Mouse (Mus musculus) hindbrain, embryonic 13.5 days (tissue): ENCODE data around the gene Oprm1. TPM values are rescaled to one million over a fixed set of nuclear protein-coding genes. Genes with fewer than 3 reads are reported as not detected.
"Not testable (repeated sequence)": the region's sequence is repeated elsewhere in the genome, so short reads cannot be mapped to it uniquely, and the experiment has no call there.

Experiments used
- ATAC-seq: fragments of 200-750 bp; cut with Nextera tagmentation; 2 replicates; pipeline ENCODE4 v1.8.0; 2017; ENCODE audit warnings: moderate TSS enrichment; ENCODE audit not compliant: low FRiP score
- H3K27ac ChIP-seq: fragments of 300-500 bp; sonication (generic); 2 replicates; pipeline ENCODE4 v1.5.1; 2015; ENCODE audit warnings: inconsistent platforms, mild to moderate bottlenecking, moderate library complexity
- H3K27me3 ChIP-seq: fragments of 300-500 bp; sonication (generic); 2 replicates; pipeline ENCODE4 v1.6.1; 2015; ENCODE audit warnings: mild to moderate bottlenecking, inconsistent platforms
- H3K36me3 ChIP-seq: fragments of 300-500 bp; sonication (generic); 2 replicates; pipeline ENCODE4 v1.6.1; 2015; ENCODE audit warnings: mild to moderate bottlenecking, inconsistent platforms
- H3K4me1 ChIP-seq: fragments of 300-500 bp; sonication (generic); replicated peaks from 2 replicates; pipeline ENCODE4 v1.6.1; 2015; ENCODE audit warnings: inconsistent platforms
- H3K4me2 ChIP-seq: fragments of 300-500 bp; sonication (generic); 2 replicates; pipeline ENCODE4 v1.6.1; 2015; ENCODE audit warnings: inconsistent platforms, mild to moderate bottlenecking, moderate library complexity
- H3K4me3 ChIP-seq: fragments of 300-500 bp; sonication (generic); 2 replicates; pipeline ENCODE4 v1.5.1; 2015; ENCODE audit warnings: mild to moderate bottlenecking, inconsistent platforms
- H3K9ac ChIP-seq: fragments of 300-500 bp; sonication (generic); 2 replicates; pipeline ENCODE4 v1.6.1; 2015; ENCODE audit warnings: mild to moderate bottlenecking, inconsistent platforms
- H3K9me3 ChIP-seq: fragments of 300-500 bp; sonication (generic); 2 replicates; pipeline ENCODE4 v1.6.1; 2016; ENCODE audit warnings: inconsistent platforms
- WGBS: fragments of 180-500 bp; shearing (Covaris S2); methylation state at CpG from one replicate; pipeline ENCODE4 v1.1.7; 2015; 5-methylcytosine and 5-hydroxymethylcytosine counted together
- polyA plus RNA-seq: library from polyadenylated mRNA; unstranded; fragments of >200 nt; fragmentation: Nextera tagmentation; extraction: Ambion mirVana; gene quantifications from 2 replicates; pipeline ENCODE4 v1.2.1, GENCODE M21; 2015

Oprm1 gene
- polyA plus RNA-seq, 1 experiment from 2014 or later = 1.2 TPM

DNA sequence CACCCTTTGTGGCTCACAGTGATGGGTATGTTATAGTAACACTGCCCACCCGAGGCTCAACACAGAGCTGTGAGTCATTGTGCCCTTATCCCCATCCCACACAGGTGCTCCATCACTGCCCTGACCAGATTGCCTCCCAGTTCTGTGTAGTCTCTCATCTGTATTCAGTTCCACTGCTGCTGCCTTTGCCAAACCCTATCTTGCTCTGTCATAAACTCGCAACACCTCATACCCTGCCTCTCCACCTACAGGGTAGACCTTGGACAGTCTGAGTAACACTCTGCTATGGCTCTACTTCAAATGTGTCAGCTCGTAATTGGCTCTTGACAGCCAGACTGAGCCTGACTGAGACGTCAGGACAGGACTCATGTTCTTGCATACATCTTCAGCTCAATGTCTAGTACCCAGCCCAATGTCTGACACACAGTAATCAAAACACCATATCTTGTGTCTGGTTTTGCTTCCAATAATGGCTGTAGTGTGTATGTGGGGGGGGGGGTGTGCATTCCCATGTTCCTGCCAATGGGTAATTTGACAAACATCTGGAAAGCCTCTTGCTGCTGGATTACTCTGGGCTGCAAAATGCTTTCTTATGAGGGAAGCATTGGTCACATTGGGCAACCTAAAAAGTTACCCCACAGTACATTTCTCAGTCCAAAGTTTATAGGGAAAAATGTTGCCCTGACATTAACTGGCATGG lies 229.2 kb downstream of the Oprm1 start:
- 80% methylated on average over 4 of the region's 4 CpGs for WGBS
- no peak overlapping the region for H3K9ac ChIP-seq
- no peaks in the 10 kb centered on the region for H3K4me1 ChIP-seq
- H3K9me3 ChIP-seq = no peaks in the 10 kb centered on the region
- no peak overlapping the region for H3K27ac ChIP-seq
- no peaks in the 10 kb centered on the region for H3K27me3 ChIP-seq
- no peak for ATAC-seq
- H3K4me3 ChIP-seq = no peak overlapping the region
- H3K36me3 ChIP-seq = no peaks in the 10 kb centered on the region
- H3K4me2 ChIP-seq = no peak overlapping the region

- 89% methylated on average over 1 of the region's 1 CpGs for WGBS
- H3K4me3 ChIP-seq = no peak overlapping the region
- H3K27me3 ChIP-seq = no peaks in the 10 kb centered on the region
- H3K4me1 ChIP-seq = no peaks in the 10 kb centered on the region
- H3K9ac ChIP-seq = no peak overlapping the region
- no peaks in the 10 kb centered on the region for H3K36me3 ChIP-seq
- no peak for ATAC-seq
- no peak overlapping the region for H3K4me2 ChIP-seq
- H3K9me3 ChIP-seq = no peaks in the 10 kb centered on the region
- H3K27ac ChIP-seq = no peak overlapping the region
Measured at GRCm38 (mm10) chr10:6988555-6988954, 230.2 kb downstream of the Oprm1 start.

GRCm38 (mm10) chr10:6996895-6997294 lies 238.6 kb downstream of the Oprm1 start:
- no peak for ATAC-seq
- Histone ChIP-seq H3K9ac (no peak overlapping the region), H3K9me3 (no peaks in the 10 kb centered on the region), H3K4me3 (no peak overlapping the region), H3K4me2 (no peak overlapping the region), H3K27me3 (no peaks in the 10 kb centered on the region), H3K36me3 (no peaks in the 10 kb centered on the region), H3K4me1 (no peaks in the 10 kb centered on the region), H3K27ac (no peak overlapping the region)
- 83% methylated on average over 3 of the region's 3 CpGs for WGBS

DNA sequence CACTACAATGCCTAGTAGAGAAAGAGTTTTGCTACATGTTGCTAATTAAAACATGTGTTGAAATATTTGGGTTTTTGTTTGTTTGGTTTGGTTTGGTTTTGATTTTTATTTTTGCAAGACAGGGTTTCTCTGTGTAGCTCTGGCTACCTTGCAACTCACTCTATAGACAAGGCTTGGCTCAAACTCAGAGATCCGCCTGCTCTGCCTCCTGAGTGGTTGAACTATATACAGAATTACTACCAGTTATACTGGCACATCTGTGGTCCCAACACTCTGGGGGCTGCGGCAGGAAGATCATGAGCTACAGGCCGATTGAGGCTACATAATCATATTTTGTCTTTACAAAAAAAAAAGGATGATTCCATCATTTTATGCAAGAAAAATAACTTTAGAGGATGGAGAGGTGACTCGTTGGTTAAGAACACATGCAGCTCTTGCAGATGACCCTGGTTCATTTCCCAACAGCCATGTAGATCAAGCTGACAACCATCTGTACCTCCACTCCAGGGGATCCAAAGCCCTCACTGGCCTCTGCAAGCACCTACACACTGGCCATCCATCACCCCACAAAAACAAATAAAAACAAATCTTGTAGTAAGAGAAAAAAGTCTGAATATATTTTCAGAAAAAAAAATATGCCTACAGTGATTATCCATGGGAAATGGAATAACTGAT lies 240.4 kb downstream of the Oprm1 start:
- 84% methylated on average over 4 of the region's 4 CpGs for WGBS
- Histone ChIP-seq H3K27me3 (no peaks in the 10 kb centered on the region), H3K4me3 (no peak overlapping the region), H3K9me3 (no peaks in the 10 kb centered on the region), H3K36me3 (no peaks in the 10 kb centered on the region), H3K27ac (no peak overlapping the region), H3K4me2 (no peak overlapping the region), H3K9ac (no peak overlapping the region), H3K4me1 (no peaks in the 10 kb centered on the region)
- ATAC-seq = no peak

DNA sequence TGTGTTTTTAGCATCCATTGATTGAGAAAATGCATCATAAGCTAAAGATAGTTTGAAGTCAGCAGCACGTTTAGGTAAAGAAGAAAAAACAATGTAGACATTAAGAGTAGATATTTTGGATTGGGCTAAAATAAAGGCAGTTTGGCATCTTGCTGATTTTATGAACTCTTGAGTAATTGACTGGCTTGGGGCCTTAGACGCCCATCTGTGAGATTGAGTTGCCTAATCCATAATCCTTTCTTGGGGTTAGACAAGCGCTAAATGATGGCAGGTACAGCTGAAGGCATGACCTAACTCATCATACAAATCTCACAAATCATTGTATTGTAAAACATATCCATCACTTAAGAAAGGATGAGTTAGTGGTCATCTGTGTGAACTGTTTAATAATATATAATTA lies 241.0 kb downstream of the Oprm1 start:
- Histone ChIP-seq H3K4me3 (no peak overlapping the region), H3K9me3 (no peaks in the 10 kb centered on the region), H3K9ac (no peak overlapping the region), H3K4me2 (no peak overlapping the region), H3K27ac (no peak overlapping the region), H3K27me3 (no peaks in the 10 kb centered on the region), H3K4me1 (no peaks in the 10 kb centered on the region), H3K36me3 (no peaks in the 10 kb centered on the region)
- no peak for ATAC-seq
- 90% methylated on average over 3 of the region's 3 CpGs for WGBS

DNA sequence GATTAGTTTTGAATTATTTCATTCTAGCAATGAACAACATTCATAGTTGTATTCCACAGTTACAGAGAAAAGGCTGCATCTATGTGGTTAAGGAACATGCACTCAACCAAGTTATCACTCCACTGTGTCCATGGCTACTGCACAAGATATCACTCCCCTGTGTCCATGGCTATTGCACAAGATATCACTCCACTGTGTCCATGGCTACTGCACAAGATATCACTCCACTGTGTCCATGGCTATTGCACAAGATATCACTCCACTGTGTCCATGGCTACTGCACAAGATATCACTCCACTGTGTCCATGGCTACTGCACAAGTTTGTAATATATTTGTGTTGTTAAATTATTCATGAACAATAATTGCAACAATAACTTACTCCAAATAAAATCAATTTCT lies 245.6 kb downstream of the Oprm1 start:
- H3K9ac ChIP-seq, H3K4me1 ChIP-seq, H3K4me2 ChIP-seq, H3K4me3 ChIP-seq, H3K27me3 ChIP-seq, H3K27ac ChIP-seq, H3K36me3 ChIP-seq, H3K9me3 ChIP-seq, ATAC-seq: not testable (repeated sequence)

DNA sequence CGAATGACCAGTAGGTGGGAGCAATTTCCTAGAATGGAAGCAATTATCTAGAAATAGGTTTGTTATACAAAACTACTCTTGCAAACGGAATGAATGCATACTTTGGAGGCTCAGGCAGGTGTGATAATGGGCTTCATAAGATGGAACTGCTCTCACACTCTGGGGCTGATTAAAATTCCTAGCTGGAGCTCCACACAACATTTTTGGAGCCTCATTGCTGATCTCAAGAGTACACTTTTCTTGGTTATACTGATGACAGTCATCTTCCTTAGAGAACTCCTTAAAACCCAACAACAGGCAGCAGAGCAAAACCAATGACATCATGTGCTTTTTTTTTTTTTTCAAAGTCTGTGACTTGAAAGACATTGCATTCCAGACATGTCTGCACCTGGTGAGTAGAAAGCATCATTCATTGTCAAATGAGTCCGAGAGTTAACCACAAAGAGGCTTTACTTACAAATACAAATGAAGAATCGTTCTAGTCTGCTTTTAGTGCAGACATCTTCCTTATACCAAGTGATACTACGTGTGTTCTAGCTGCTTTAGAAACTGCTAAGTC lies 246.8 kb downstream of the Oprm1 start:
- no peak overlapping the region for H3K4me2 ChIP-seq
- H3K4me3 ChIP-seq = no peak overlapping the region
- H3K4me1 ChIP-seq = no peaks in the 10 kb centered on the region
- H3K27me3 ChIP-seq = no peaks in the 10 kb centered on the region
- H3K36me3 ChIP-seq = no peaks in the 10 kb centered on the region
- H3K9me3 ChIP-seq = no peaks in the 10 kb centered on the region
- H3K27ac ChIP-seq = no peak overlapping the region
- 56% methylated on average over 5 of the region's 5 CpGs for WGBS
- no peak overlapping the region for H3K9ac ChIP-seq
- ATAC-seq = no peak

- no peaks in the 10 kb centered on the region for H3K9me3 ChIP-seq
- ATAC-seq = no peak
- WGBS = 90% methylated on average over 8 of the region's 8 CpGs
- no peak overlapping the region for H3K4me3 ChIP-seq
- H3K27ac ChIP-seq = no peak overlapping the region
- no peaks in the 10 kb centered on the region for H3K36me3 ChIP-seq
- no peaks in the 10 kb centered on the region for H3K27me3 ChIP-seq
- no peak overlapping the region for H3K4me2 ChIP-seq
- no peaks in the 10 kb centered on the region for H3K4me1 ChIP-seq
- H3K9ac ChIP-seq = no peak overlapping the region
Measured at GRCm38 (mm10) chr10:7010543-7010942, 252.2 kb downstream of the Oprm1 start.

DNA sequence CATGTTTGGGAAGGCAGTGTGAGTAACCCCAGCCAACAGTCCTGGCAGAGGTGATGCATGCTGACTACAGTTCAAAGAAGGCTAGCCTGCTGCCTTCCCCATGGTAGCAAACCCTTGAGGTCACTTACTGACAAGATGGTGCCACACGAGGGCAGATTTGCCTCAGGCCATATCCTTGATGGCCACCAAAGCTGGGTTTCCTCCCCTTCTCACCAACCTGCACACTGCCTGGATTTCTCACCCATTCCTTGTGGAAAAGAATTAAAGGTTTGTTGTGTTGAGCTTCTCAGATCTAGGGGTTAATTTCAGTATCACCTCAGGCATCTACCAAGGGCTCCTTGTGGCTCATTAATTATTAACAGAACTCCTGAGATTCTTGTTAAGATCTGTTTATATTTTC lies 256.9 kb downstream of the Oprm1 start:
- H3K27me3 ChIP-seq = no peaks in the 10 kb centered on the region
- ATAC-seq = no peak
- 64% methylated on average over 1 of the region's 1 CpGs for WGBS
- no peak overlapping the region for H3K9ac ChIP-seq
- H3K4me1 ChIP-seq = no peaks in the 10 kb centered on the region
- H3K4me3 ChIP-seq = no peak overlapping the region
- H3K36me3 ChIP-seq = no peaks in the 10 kb centered on the region
- H3K9me3 ChIP-seq = no peaks in the 10 kb centered on the region
- no peak overlapping the region for H3K27ac ChIP-seq
- H3K4me2 ChIP-seq = no peak overlapping the region

GRCm38 (mm10) chr10:7019781-7020386 lies 261.6 kb downstream of the Oprm1 start:
- WGBS = 80% methylated on average over 7 of the region's 7 CpGs
- no peaks in the 10 kb centered on the region for H3K36me3 ChIP-seq
- H3K9me3 ChIP-seq = no peaks in the 10 kb centered on the region
- H3K4me3 ChIP-seq = no peak overlapping the region
- no peaks in the 10 kb centered on the region for H3K27me3 ChIP-seq
- H3K4me1 ChIP-seq = no peaks in the 10 kb centered on the region
- H3K9ac ChIP-seq = no peak overlapping the region
- no peak overlapping the region for H3K27ac ChIP-seq
- no peak overlapping the region for H3K4me2 ChIP-seq
- ATAC-seq = no peak

- Histone ChIP-seq H3K4me2 (no peak overlapping the region), H3K4me1 (no peaks in the 10 kb centered on the region), H3K27ac (no peak overlapping the region), H3K9me3 (no peaks in the 10 kb centered on the region), H3K36me3 (no peaks in the 10 kb centered on the region), H3K27me3 (no peaks in the 10 kb centered on the region), H3K9ac (no peak overlapping the region), H3K4me3 (no peak overlapping the region)
- ATAC-seq = no peak
- 93% methylated on average over 9 of the region's 9 CpGs for WGBS
Measured at GRCm38 (mm10) chr10:7020551-7020950, 262.2 kb downstream of the Oprm1 start.

DNA sequence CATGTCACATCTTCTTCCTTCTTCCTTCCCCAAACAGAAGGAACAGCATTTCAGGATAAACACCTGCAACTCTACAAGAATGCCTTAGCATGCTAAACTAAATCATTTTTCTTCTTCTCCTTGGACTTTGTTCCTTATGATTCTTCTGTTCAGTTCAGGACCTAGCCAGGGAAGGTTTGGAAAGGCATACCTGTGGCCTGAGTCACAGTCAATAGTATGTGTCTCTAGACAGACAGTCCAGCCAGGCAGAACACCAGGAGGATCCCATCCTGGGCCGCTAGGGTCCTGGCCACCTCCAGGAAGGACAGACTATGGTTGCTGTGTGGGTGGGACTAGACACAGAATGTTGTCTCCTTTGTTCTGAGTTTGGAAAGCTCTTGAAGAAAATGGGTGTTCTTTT lies 266.7 kb downstream of the Oprm1 start:
- no peaks in the 10 kb centered on the region for H3K27me3 ChIP-seq
- H3K27ac ChIP-seq = no peak overlapping the region
- ATAC-seq = no peak
- H3K4me1 ChIP-seq = no peaks in the 10 kb centered on the region
- WGBS = 76% methylated on average over 1 of the region's 1 CpGs
- no peak overlapping the region for H3K4me3 ChIP-seq
- no peak overlapping the region for H3K9ac ChIP-seq
- H3K36me3 ChIP-seq = no peaks in the 10 kb centered on the region
- no peaks in the 10 kb centered on the region for H3K9me3 ChIP-seq
- no peak overlapping the region for H3K4me2 ChIP-seq

GRCm38 (mm10) chr10:7033459-7033858 lies 275.2 kb downstream of the Oprm1 start:
- no peak overlapping the region for H3K9ac ChIP-seq
- no peaks in the 10 kb centered on the region for H3K36me3 ChIP-seq
- 84% methylated on average over 2 of the region's 2 CpGs for whole genome bisulfite sequencing

More at GRCm38 (mm10) chr10:7033459-7033858, 275.2 kb downstream of the Oprm1 start:
- ATAC-seq = no peak
- no peaks in the 10 kb centered on the region for H3K27me3 ChIP-seq
- no peak overlapping the region for H3K4me3 ChIP-seq
- H3K27ac ChIP-seq = no peak overlapping the region
- no peak overlapping the region for H3K4me2 ChIP-seq
- no peaks in the 10 kb centered on the region for H3K4me1 ChIP-seq
- H3K9me3 ChIP-seq = no peaks in the 10 kb centered on the region
